Mouse (Mus musculus) heart, adult 2 months (tissue): ENCODE data around the gene Olfr597.

Experiments
- CTCF ChIP-seq: fragments of 200-600 bp; IDR thresholded peaks from 2 replicates; pipeline ENCODE4 v1.8.1; 2022; ENCODE audit warnings: antibody characterized with exemption, mild to moderate bottlenecking, moderate library complexity
- EP300 ChIP-seq: fragments of 200-500 bp; IDR thresholded peaks from 2 replicates; pipeline ENCODE4 v1.6.1; 2011; ENCODE audit warnings: low read depth, low read length, control low read depth; ENCODE audit not compliant: insufficient read depth
- POLR2A ChIP-seq: fragments of 200-500 bp; IDR thresholded peaks from 2 replicates; pipeline ENCODE4 v1.6.1; 2011; ENCODE audit warnings: mild to moderate bottlenecking, low read depth, low read length, control low read depth; ENCODE audit not compliant: insufficient read depth

DNA sequence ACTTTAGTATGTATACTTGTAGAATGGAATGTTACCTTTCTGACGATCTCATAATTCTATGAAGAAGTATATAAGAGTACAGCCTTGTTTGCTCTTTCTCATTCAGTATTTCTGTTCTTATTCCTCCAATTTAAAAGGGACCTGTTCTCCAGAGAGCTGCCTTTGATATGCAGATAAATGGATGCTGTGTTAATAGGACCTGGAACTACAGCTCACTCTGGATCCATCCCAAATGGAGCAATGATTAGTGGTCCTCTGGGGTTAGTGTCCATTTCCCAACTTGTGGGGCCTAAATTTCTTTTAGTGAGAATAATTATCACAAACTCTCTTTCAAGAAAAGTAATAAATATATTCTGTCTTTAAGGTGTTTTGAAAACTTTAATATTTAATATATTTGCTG, 46.4 kb downstream of the Olfr597 start, which contains the start of gene Olfr601:
- TF ChIP-seq CTCF (no peak), POLR2A (no peak), EP300 (no peak)
